Mouse (Mus musculus): ENCODE results near the gene Stard10. TPM values are rescaled to one million over a fixed set of nuclear protein-coding genes. Genes with fewer than 3 reads are reported as not detected.
A peak's percentile ranks its signal among the peaks of the same experiment; 100 is the strongest.

The Stard10 gene
- polyA plus RNA-seq, 1 experiment from 2014 or later, result 134 TPM

GRCm38 (mm10) chr7:101296252-101297022 lies 20.4 kb upstream of the Stard10 start:
- ATAC-seq (replicated peaks; ENCODE audit: low FRiP score, low TSS enrichment, low read depth) (peak; percentile 76), DNase-seq (ENCODE audit: low spot score) (peak; percentile 90)
- WGBS, result 10% methylated on average over 35 of the region's 35 CpGs

GRCm38 (mm10) chr7:101297023-101297405 lies 19.9 kb upstream of the Stard10 start:
- Histone ChIP-seq H3K4me1 (replicated peaks; ENCODE audit: control insufficient read depth, insufficient read depth, low read length) (peaks cover 15% of the 10 kb centered on the region), H3K9ac (ENCODE audit: low read length) (peak overlapping the region; percentile 13; the same call in 1 of the 2 replicates), H3K27ac (ENCODE audit: low read depth) (no peak overlapping the region), H3K9me3 (ENCODE audit: control insufficient read depth, low read length) (no peaks in the 10 kb centered on the region), H3K4me2 (ENCODE audit: low read length) (peak overlapping the region; percentile 65), H3K4me3 (ENCODE audit: low read depth, low read length) (peak overlapping the region; percentile 27), H3K27me3 (replicated peaks; ENCODE audit: control insufficient read depth, insufficient read depth, low read length) (0 out of 2 replicates have a peak, but pooled peaks cover 3% of the 10 kb centered on the region), H3K36me3 (ENCODE audit: control insufficient read depth, insufficient read depth, low read length) (no peaks in the 10 kb centered on the region)
- WGBS, result 28% methylated on average over 8 of the region's 8 CpGs
- DNase-seq (ENCODE audit: low spot score) (no peak), ATAC-seq (replicated peaks; ENCODE audit: low FRiP score, low TSS enrichment, low read depth) (no peak)

More at GRCm38 (mm10) chr7:101296252-101297022, 20.4 kb upstream of the Stard10 start:
- Histone ChIP-seq H3K4me1 (replicated peaks; ENCODE audit: control insufficient read depth, insufficient read depth, low read length) (peaks cover 15% of the 10 kb centered on the region), H3K4me2 (ENCODE audit: low read length) (peak overlapping the region; percentile 65), H3K9me3 (ENCODE audit: control insufficient read depth, low read length) (no peaks in the 10 kb centered on the region), H3K9ac (ENCODE audit: low read length) (peak overlapping the region; percentile 35; the same call in 1 of the 2 replicates), H3K36me3 (ENCODE audit: control insufficient read depth, insufficient read depth, low read length) (0 out of 2 replicates have a peak, but pooled peaks cover 6% of the 10 kb centered on the region), H3K27ac (ENCODE audit: low read depth) (no peak overlapping the region), H3K27me3 (replicated peaks; ENCODE audit: control insufficient read depth, insufficient read depth, low read length) (0 out of 2 replicates have a peak, but pooled peaks cover 3% of the 10 kb centered on the region), H3K4me3 (ENCODE audit: low read depth, low read length) (peak overlapping the region; percentile 27)

GRCm38 (mm10) chr7:101298375-101298774 lies 18.5 kb upstream of the Stard10 start:
- no peaks in the 10 kb centered on the region for H3K36me3 ChIP-seq (ENCODE audit: control insufficient read depth, insufficient read depth, low read length)
- H3K27me3 ChIP-seq (replicated peaks; ENCODE audit: control insufficient read depth, insufficient read depth, low read length), result 0 out of 2 replicates have a peak, but pooled peaks cover 3% of the 10 kb centered on the region
- H3K4me3 ChIP-seq (ENCODE audit: low read depth, low read length), result no peak overlapping the region
- no peak overlapping the region for H3K4me2 ChIP-seq (ENCODE audit: low read length)
- no peaks in the 10 kb centered on the region for H3K9me3 ChIP-seq (ENCODE audit: control insufficient read depth, low read length)
- WGBS, result 80% methylated on average over 3 of the region's 3 CpGs
- peaks cover 18% of the 10 kb centered on the region for H3K4me1 ChIP-seq (replicated peaks; ENCODE audit: control insufficient read depth, insufficient read depth, low read length)
- ATAC-seq (replicated peaks; ENCODE audit: low FRiP score, low TSS enrichment, low read depth) (no peak), DNase-seq (ENCODE audit: low spot score) (no peak)
- no peak overlapping the region for H3K9ac ChIP-seq (ENCODE audit: low read length)
- no peak overlapping the region for H3K27ac ChIP-seq (ENCODE audit: low read depth)

- Histone ChIP-seq H3K9ac (ENCODE audit: low read length) (peak overlapping the region; percentile 58), H3K27ac (ENCODE audit: low read depth) (peak overlapping the region; percentile 44; the same call in 1 of the 2 replicates), H3K4me3 (ENCODE audit: low read depth, low read length) (peak overlapping the region; percentile 70), H3K27me3 (replicated peaks; ENCODE audit: control insufficient read depth, insufficient read depth, low read length) (0 out of 2 replicates have a peak, but pooled peaks cover 3% of the 10 kb centered on the region), H3K9me3 (ENCODE audit: control insufficient read depth, low read length) (no peaks in the 10 kb centered on the region), H3K4me2 (ENCODE audit: low read length) (peak overlapping the region; percentile 95), H3K36me3 (ENCODE audit: control insufficient read depth, insufficient read depth, low read length) (no peaks in the 10 kb centered on the region), H3K4me1 (replicated peaks; ENCODE audit: control insufficient read depth, insufficient read depth, low read length) (peaks cover 16% of the 10 kb centered on the region)
- DNase-seq (ENCODE audit: low spot score) (no peak), ATAC-seq (replicated peaks; ENCODE audit: low FRiP score, low TSS enrichment, low read depth) (peak; percentile 42)
- WGBS, result 1% methylated on average over 30 of the region's 30 CpGs
These were observed 15.5 kb upstream of the Stard10 start for GRCm38 (mm10) chr7:101301361-101301880.

- WGBS, result under 1% methylated on average over 39 of the region's 39 CpGs
- peak within 1 kb of the TSS; percentile 44; the same call in 1 of the 2 replicates for H3K27ac ChIP-seq (ENCODE audit: low read depth)
- ATAC-seq (replicated peaks; ENCODE audit: low FRiP score, low TSS enrichment, low read depth), result peak; percentile 97
These were observed 14.9 kb upstream of the Stard10 start, which contains the start of gene Atg16l2 for GRCm38 (mm10) chr7:101301881-101302456. Atg16l2 (minus strand) TSS chr7:101302251.

GRCm38 (mm10) chr7:101302691-101303090 lies 14.2 kb upstream of the Stard10 start:
- whole genome bisulfite sequencing, result 23% methylated on average over 7 of the region's 7 CpGs

More at GRCm38 (mm10) chr7:101301881-101302456, 14.9 kb upstream of the Stard10 start, which contains the start of gene Atg16l2:
- Histone ChIP-seq H3K9ac (ENCODE audit: low read length) (peak within 1 kb of the TSS; percentile 58), H3K27me3 (replicated peaks; ENCODE audit: control insufficient read depth, insufficient read depth, low read length) (0 out of 2 replicates have a peak, but pooled peaks cover 3% of the 10 kb centered on the region), H3K4me2 (ENCODE audit: low read length) (peak within 1 kb of the TSS; percentile 95), H3K4me3 (ENCODE audit: low read depth, low read length) (peak within 1 kb of the TSS; percentile 70), H3K4me1 (replicated peaks; ENCODE audit: control insufficient read depth, insufficient read depth, low read length) (peaks cover 11% of the 10 kb centered on the region), H3K36me3 (ENCODE audit: control insufficient read depth, insufficient read depth, low read length) (no peaks in the 10 kb centered on the region), H3K9me3 (ENCODE audit: control insufficient read depth, low read length) (no peaks in the 10 kb centered on the region)
- peak; percentile 96 for DNase-seq (ENCODE audit: low spot score)

GRCm38 (mm10) chr7:101306841-101307240 lies 10.0 kb upstream of the Stard10 start:
- 35% methylated on average over 2 of the region's 2 CpGs for WGBS
- no peak overlapping the region for H3K4me2 ChIP-seq (ENCODE audit: low read length)
- no peak for DNase-seq (ENCODE audit: low spot score)
- no peaks in the 10 kb centered on the region for H3K27me3 ChIP-seq (replicated peaks; ENCODE audit: control insufficient read depth, insufficient read depth, low read length)
- no peak overlapping the region for H3K27ac ChIP-seq (ENCODE audit: low read depth)
- H3K36me3 ChIP-seq (ENCODE audit: control insufficient read depth, insufficient read depth, low read length), result no peaks in the 10 kb centered on the region
- no peaks in the 10 kb centered on the region for H3K9me3 ChIP-seq (ENCODE audit: control insufficient read depth, low read length)
- no peak for ATAC-seq (replicated peaks; ENCODE audit: low FRiP score, low TSS enrichment, low read depth)
- H3K4me3 ChIP-seq (ENCODE audit: low read depth, low read length), result no peak overlapping the region
- H3K9ac ChIP-seq (ENCODE audit: low read length), result no peak overlapping the region
- H3K4me1 ChIP-seq (replicated peaks; ENCODE audit: control insufficient read depth, insufficient read depth, low read length), result peaks cover 3% of the 10 kb centered on the region; the same call in 1 of the 2 replicates

More at GRCm38 (mm10) chr7:101302691-101303090, 14.2 kb upstream of the Stard10 start:
- no peak for DNase-seq (ENCODE audit: low spot score)
- Histone ChIP-seq H3K27me3 (replicated peaks; ENCODE audit: control insufficient read depth, insufficient read depth, low read length) (0 out of 2 replicates have a peak, but pooled peaks cover 3% of the 10 kb centered on the region), H3K4me3 (ENCODE audit: low read depth, low read length) (peak overlapping the region; percentile 70), H3K36me3 (ENCODE audit: control insufficient read depth, insufficient read depth, low read length) (no peaks in the 10 kb centered on the region), H3K4me2 (ENCODE audit: low read length) (peak overlapping the region; percentile 95), H3K9ac (ENCODE audit: low read length) (no peak overlapping the region), H3K27ac (ENCODE audit: low read depth) (no peak overlapping the region), H3K9me3 (ENCODE audit: control insufficient read depth, low read length) (no peaks in the 10 kb centered on the region), H3K4me1 (replicated peaks; ENCODE audit: control insufficient read depth, insufficient read depth, low read length) (peaks cover 8% of the 10 kb centered on the region)
- ATAC-seq (replicated peaks; ENCODE audit: low FRiP score, low TSS enrichment, low read depth), result no peak

GRCm38 (mm10) chr7:101309985-101310326 lies 6.9 kb upstream of the Stard10 start:
- Histone ChIP-seq H3K4me1 (replicated peaks; ENCODE audit: control insufficient read depth, insufficient read depth, low read length) (no peaks in the 10 kb centered on the region; the same call in 1 of the 2 replicates), H3K27ac (ENCODE audit: low read depth) (peak overlapping the region; percentile 82), H3K4me3 (ENCODE audit: low read depth, low read length) (peak overlapping the region; percentile 57), H3K9me3 (ENCODE audit: control insufficient read depth, low read length) (no peaks in the 10 kb centered on the region), H3K9ac (ENCODE audit: low read length) (peak overlapping the region; percentile 29; the same call in 1 of the 2 replicates), H3K4me2 (ENCODE audit: low read length) (peak overlapping the region; percentile 58), H3K27me3 (replicated peaks; ENCODE audit: control insufficient read depth, insufficient read depth, low read length) (no peaks in the 10 kb centered on the region), H3K36me3 (ENCODE audit: control insufficient read depth, insufficient read depth, low read length) (no peaks in the 10 kb centered on the region)
- 29% methylated on average over 5 of the region's 5 CpGs for WGBS
- ATAC-seq (replicated peaks; ENCODE audit: low FRiP score, low TSS enrichment, low read depth) (peak; percentile 44; the same call in 1 of the 2 replicates), DNase-seq (ENCODE audit: low spot score) (no peak)
